Mouse (Mus musculus) kidney, adult 2 months (tissue): ENCODE measurements around the gene Gemin8. TPM values are rescaled to one million over a fixed set of nuclear protein-coding genes. Genes with fewer than 3 reads are reported as not detected.

ENCODE experiments used
- DNase-seq: peaks from one replicate; pipeline ENCODE4 v3.0.0; 2021
- H3K27ac ChIP-seq: fragments of 200-500 bp; 2 replicates; pipeline ENCODE4 v1.5.1; 2012; ENCODE audit warnings: low read depth, low read length, control low read depth, inconsistent platforms; ENCODE audit not compliant: insufficient read depth
- H3K27me3 ChIP-seq: fragments of 200-500 bp; replicated peaks from 2 replicates; pipeline ENCODE4 v1.6.1; 2012; ENCODE audit warnings: mild to moderate bottlenecking, moderate library complexity, low read length, inconsistent platforms; ENCODE audit not compliant: control insufficient read depth, insufficient read depth
- H3K36me3 ChIP-seq: fragments of 200-500 bp; 2 replicates; pipeline ENCODE4 v1.6.1; 2012; ENCODE audit warnings: mild to moderate bottlenecking, moderate library complexity, low read length, inconsistent platforms; ENCODE audit not compliant: control insufficient read depth, insufficient read depth
- H3K4me1 ChIP-seq: fragments of 200-500 bp; 2 replicates; pipeline ENCODE4 v1.6.1; 2011; ENCODE audit warnings: low read length; ENCODE audit not compliant: control insufficient read depth, insufficient read depth
- H3K4me3 ChIP-seq: fragments of 200-500 bp; 2 replicates; pipeline ENCODE4 v1.5.1; 2011; ENCODE audit warnings: mild to moderate bottlenecking, low read depth, low read length, control low read depth; ENCODE audit not compliant: insufficient read depth
- CTCF ChIP-seq: fragments of 200-500 bp; conservative IDR thresholded peaks from 2 replicates; pipeline ENCODE4 v1.5.1; 2011; ENCODE audit warnings: low read depth, mild to moderate bottlenecking, control low read depth, low read length, moderate library complexity, mixed read lengths; ENCODE audit not compliant: insufficient read depth, insufficient read length
- POLR2A ChIP-seq: fragments of 200-500 bp; IDR thresholded peaks from one replicate; pipeline ENCODE4 v1.6.1; 2011; ENCODE audit warnings: low read depth, low read length, control low read depth
- WGBS: fragments of 180-500 bp; shearing (Covaris S2); methylation state at CpG from one replicate; pipeline ENCODE4 v1.1.7; 2018; 5-methylcytosine and 5-hydroxymethylcytosine counted together
- polyA plus RNA-seq: library from polyadenylated mRNA; depleted of rRNA; stranded (reverse); fragments of >200 nt; gene quantifications from 2 replicates; pipeline ENCODE4 v1.2.3, GENCODE M21; 2012; rRNA removed

Gene Gemin8
- polyA plus RNA-seq, 1 experiment: 7.7 TPM

DNA sequence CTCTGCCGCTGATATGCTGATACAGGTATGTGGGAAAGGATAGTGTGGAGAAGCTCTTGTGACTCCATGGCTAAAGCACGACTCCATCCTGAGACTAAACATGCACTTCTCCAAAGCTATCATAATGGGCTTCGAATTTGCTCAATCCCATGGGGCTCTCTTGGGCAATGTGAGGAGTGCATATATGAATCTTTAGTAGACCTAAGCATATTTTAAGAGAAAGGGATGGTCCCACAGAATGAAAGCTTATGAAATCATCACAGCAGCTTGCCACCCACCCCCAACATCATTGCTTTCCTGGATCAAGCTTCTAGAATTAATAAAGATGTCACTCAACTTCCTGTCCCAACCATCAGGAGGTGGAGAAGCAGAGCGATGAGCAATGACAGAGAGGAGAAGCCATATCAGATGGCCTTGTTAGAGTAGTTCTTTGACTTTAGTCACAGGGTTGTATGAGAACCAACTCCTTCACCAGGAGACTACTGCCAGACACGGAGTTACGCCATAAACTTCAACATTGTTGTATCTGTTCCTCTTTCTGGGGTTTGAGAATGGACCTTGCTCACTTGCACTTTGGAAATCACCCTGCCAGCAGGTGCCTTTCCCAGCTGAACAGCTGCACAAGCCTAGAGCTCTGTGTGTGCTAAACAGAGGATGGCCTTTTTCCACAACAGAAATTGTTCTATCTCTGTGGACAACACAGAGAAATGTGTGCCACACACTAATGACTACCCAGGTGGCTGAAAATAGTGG lies 60.4 kb downstream of the Gemin8 start:
- 91% methylated on average over 6 of the region's 6 CpGs for WGBS
- no peak overlapping the region for H3K27ac ChIP-seq
- no peaks in the 10 kb centered on the region for H3K4me1 ChIP-seq
- no peak for DNase-seq
- no peaks in the 10 kb centered on the region for H3K27me3 ChIP-seq
- H3K36me3 ChIP-seq: no peaks in the 10 kb centered on the region
- no peak overlapping the region for H3K4me3 ChIP-seq
- no peak for TF ChIP-seq CTCF
- TF ChIP-seq POLR2A: no peak

DNA sequence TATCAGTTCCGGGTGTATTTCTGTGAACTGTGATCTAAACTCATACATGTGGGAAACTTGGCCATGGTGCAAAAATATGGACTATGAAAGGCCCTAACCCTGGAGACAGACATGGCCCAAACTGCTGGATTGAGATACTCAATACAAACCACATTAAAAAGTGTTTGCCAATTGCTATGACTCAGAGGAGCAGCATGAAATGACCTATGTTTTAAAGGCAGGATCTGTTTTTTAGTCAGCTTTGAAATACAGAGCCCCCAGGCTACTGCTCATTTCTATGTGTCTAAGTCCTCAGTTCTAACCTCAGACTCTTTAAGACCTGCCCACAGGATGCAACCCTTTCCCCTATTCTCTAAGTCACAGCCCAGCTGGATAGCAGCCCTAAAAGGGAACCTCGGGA lies 65.9 kb downstream of the Gemin8 start:
- 54% methylated on average over 2 of the region's 2 CpGs for WGBS
- Histone ChIP-seq H3K27me3 (no peaks in the 10 kb centered on the region), H3K4me1 (no peaks in the 10 kb centered on the region)

DNA sequence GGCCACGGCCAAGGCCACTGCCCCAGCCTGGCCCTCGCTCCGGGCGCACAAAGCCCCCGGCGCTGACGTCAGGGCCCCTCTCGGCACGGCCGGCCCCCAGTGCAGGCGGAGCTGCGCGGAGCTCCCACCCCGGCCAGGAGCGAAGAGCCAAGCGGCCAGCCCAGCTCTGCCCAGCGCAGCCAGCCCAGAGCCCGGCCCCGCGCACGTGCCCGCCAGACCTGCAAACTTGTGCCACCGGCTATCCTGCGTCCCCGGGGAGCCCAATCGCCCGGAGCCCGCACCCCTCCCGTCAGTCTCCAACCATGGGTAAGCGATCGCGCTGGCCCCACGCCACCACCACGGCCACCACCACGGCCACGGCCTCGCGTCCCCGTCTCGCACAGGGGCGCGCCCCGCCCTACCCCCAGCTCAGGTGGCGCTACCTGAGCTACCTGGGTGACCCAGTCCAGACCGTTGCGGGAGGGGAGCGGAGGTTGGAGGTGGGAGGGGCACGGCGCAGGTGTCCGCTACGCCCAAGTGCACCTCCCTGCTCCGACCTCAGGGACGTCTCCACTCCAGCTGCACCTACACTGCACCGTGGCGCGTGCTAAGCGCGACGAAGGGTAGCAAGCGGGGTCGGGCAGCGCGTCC lies 68.7 kb downstream of the Gemin8 start, which contains the start of gene Gpm6b:
Gpm6b (plus strand) TSS at position 81 of the 630 bp plus-strand sequence.
- no peaks in the 10 kb centered on the region for H3K36me3 ChIP-seq
- 1% methylated on average over 39 of the region's 63 CpGs for WGBS
- TF ChIP-seq CTCF: no peak
- H3K27ac ChIP-seq: no peak within 1 kb of the TSS
- no peaks in the 10 kb centered on the region for H3K27me3 ChIP-seq
- no peaks in the 10 kb centered on the region for H3K4me1 ChIP-seq
- peak; percentile 40 for DNase-seq
- H3K4me3 ChIP-seq: peak within 1 kb of the TSS; percentile 64

More for the DNA sequence above, 65.9 kb downstream of the Gemin8 start:
- H3K36me3 ChIP-seq: no peaks in the 10 kb centered on the region
- DNase-seq: no peak
- H3K4me3 ChIP-seq: no peak overlapping the region
- no peak overlapping the region for H3K27ac ChIP-seq
- TF ChIP-seq POLR2A (no peak), CTCF (no peak)

DNA sequence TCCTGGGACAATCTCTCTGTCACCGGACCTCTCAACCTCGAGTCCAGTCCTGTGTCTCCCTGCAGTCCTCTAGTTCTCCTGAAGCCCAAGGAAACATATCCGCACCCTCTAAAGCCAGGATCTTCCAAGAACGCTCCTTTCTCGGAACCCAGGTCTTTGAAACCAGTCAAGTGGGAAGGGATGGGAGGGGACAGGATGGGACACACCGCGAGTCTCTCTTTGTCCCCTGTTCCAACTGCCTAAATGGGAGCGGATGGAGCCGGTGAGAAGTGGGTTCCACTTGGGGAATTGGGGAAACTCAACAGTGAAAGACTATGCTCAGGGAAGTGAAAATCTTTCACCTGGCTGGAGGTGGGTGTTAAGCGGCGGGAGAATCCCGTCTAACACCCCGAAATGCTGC lies 69.3 kb downstream of the Gemin8 start:
- H3K36me3 ChIP-seq: no peaks in the 10 kb centered on the region
- H3K27me3 ChIP-seq: no peaks in the 10 kb centered on the region
- no peak for DNase-seq
- TF ChIP-seq CTCF (no peak), POLR2A (no peak)
- H3K27ac ChIP-seq: no peak overlapping the region
- H3K4me3 ChIP-seq: peak overlapping the region; percentile 64
- no peaks in the 10 kb centered on the region for H3K4me1 ChIP-seq
- 2% methylated on average over 12 of the region's 13 CpGs for WGBS

Other genes starting within 250 kb of the Gemin8 start
- gene Gpm6b, start 68.5 kb downstream of the Gemin8 start, polyA plus RNA-seq: 4.7 and 6.5 TPM in 2 replicates